Mouse (Mus musculus) forebrain, embryonic 13.5 days (tissue): ENCODE measurements around the gene Pygm. TPM values are rescaled to one million over a fixed set of nuclear protein-coding genes. Genes with fewer than 3 reads are reported as not detected.
A peak's percentile ranks its signal among the peaks of the same experiment; 100 is the strongest.

Source experiments
- ATAC-seq: fragments of 200-750 bp; cut with Nextera tagmentation; 2 replicates; pipeline ENCODE4 v1.8.0; 2017
- H3K27ac ChIP-seq: fragments of 300-500 bp; sonication (generic); 2 replicates; pipeline ENCODE4 v1.5.1; 2015; ENCODE audit warnings: inconsistent platforms, mild to moderate bottlenecking, moderate library complexity
- H3K27me3 ChIP-seq: fragments of 300-500 bp; sonication (generic); 2 replicates; pipeline ENCODE4 v1.6.1; 2015; ENCODE audit warnings: mild to moderate bottlenecking, inconsistent platforms
- H3K36me3 ChIP-seq: fragments of 300-500 bp; sonication (generic); 2 replicates; pipeline ENCODE4 v1.6.1; 2015; ENCODE audit warnings: mild to moderate bottlenecking, inconsistent platforms; ENCODE audit not compliant: poor library complexity, severe bottlenecking
- H3K4me1 ChIP-seq: fragments of 300-500 bp; sonication (generic); 2 replicates; pipeline ENCODE4 v1.6.1; 2015; ENCODE audit warnings: inconsistent platforms
- H3K4me2 ChIP-seq: fragments of 300-500 bp; sonication (generic); 2 replicates; pipeline ENCODE4 v1.6.1; 2015; ENCODE audit warnings: inconsistent platforms, mild to moderate bottlenecking, moderate library complexity
- H3K4me3 ChIP-seq: fragments of 300-500 bp; sonication (generic); 2 replicates; pipeline ENCODE4 v1.5.1; 2015; ENCODE audit warnings: mild to moderate bottlenecking, inconsistent platforms
- H3K9ac ChIP-seq: fragments of 300-500 bp; sonication (generic); 2 replicates; pipeline ENCODE4 v1.6.1; 2015; ENCODE audit warnings: mild to moderate bottlenecking, inconsistent platforms
- H3K9me3 ChIP-seq: fragments of 300-500 bp; sonication (generic); replicated peaks from 2 replicates; pipeline ENCODE4 v1.6.1; 2016; ENCODE audit warnings: inconsistent platforms
- WGBS: fragments of 180-500 bp; shearing (Covaris S2); methylation state at CpG from one replicate; pipeline ENCODE4 v1.1.7; 2015; 5-methylcytosine and 5-hydroxymethylcytosine counted together
- polyA plus RNA-seq: library from polyadenylated mRNA; unstranded; fragments of >200 nt; fragmentation: Nextera tagmentation; extraction: Ambion mirVana; gene quantifications from 2 replicates; pipeline ENCODE4 v1.2.1, GENCODE M21; 2015

Pygm gene
- polyA plus RNA-seq, 1 experiment from 2014 or later, result 2.0 TPM

DNA sequence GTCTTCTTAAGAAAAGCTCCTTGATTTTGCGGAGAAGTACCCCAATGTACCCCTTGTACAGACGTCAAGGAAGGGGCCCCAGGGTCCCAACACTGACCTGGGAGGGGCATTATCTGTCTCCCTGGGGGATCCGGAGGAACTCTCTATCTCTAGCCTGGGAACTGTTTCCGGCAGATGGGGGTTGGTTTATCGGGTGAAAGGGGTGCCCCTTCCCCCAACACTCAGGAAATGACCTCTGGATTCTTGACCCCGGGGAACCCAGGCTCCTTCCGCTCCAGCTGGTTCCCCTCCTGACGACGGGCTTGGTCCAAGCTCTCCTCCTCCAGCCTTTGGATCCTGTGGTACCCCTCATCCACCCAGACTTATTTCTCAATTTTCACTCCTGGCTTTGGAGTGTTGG, 17.8 kb downstream of the Pygm start:
- H3K4me2 ChIP-seq, result peak overlapping the region; percentile 99
- no peaks in the 10 kb centered on the region for H3K36me3 ChIP-seq
- H3K4me3 ChIP-seq, result peak overlapping the region; percentile 63; the same call in 1 of the 2 replicates
- ATAC-seq, result no peak
- 15% methylated on average over 9 of the region's 9 CpGs for WGBS
- H3K4me1 ChIP-seq, result peaks cover 37% of the 10 kb centered on the region
- H3K9me3 ChIP-seq, result no peaks in the 10 kb centered on the region
- peak overlapping the region; percentile 43; the same call in 1 of the 2 replicates for H3K9ac ChIP-seq
- no peak overlapping the region for H3K27ac ChIP-seq
- H3K27me3 ChIP-seq, result peaks cover 32% of the 10 kb centered on the region

DNA sequence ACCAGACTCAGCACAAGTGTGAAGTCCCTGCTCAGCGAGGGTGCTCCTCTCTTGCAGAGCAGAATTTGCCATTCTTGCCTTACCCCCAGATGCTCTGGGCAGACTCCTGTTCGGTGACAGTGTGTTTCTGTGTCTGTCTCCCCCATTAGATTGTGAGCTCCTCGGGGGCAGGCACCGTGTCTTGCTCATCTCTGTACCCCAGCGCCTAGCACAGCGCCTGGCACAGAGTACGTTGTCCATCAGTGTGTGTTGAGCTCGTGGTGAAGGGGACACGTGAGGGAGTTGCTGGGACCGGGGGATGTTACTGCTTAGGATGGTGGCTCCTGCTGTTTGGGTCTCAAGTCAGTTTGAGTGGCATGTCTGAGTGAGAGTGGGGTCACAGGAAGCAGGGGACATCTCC, 19.7 kb downstream of the Pygm start:
- Histone ChIP-seq H3K9ac (no peak overlapping the region), H3K9me3 (no peaks in the 10 kb centered on the region), H3K4me1 (peaks cover 29% of the 10 kb centered on the region), H3K4me2 (no peak overlapping the region), H3K36me3 (no peaks in the 10 kb centered on the region), H3K27me3 (peaks cover 29% of the 10 kb centered on the region), H3K27ac (no peak overlapping the region), H3K4me3 (no peak overlapping the region)
- no peak for ATAC-seq
- WGBS, result 87% methylated on average over 10 of the region's 10 CpGs

DNA sequence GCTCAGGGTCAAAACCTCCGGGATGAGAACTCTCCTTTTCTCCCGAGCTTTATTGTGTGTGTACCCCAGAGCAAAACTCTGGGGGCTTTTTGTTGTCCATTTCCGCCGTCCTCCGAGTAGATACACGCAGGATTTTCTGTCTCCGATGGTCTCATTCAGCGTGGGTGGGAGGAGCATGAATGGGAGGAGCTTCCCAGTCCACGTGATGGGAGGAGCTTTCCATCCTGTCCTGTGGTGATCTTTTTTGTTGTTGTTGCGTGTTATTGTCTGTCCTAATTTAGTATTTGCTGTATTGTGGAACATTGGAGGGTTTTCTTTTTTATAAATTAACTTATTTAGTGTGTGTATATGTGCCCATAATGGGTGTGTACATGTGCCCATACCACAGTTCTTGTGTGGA, 21.2 kb downstream of the Pygm start:
- peaks cover 16% of the 10 kb centered on the region for H3K4me1 ChIP-seq
- no peak overlapping the region for H3K4me3 ChIP-seq
- no peak overlapping the region for H3K9ac ChIP-seq
- H3K9me3 ChIP-seq, result no peaks in the 10 kb centered on the region
- H3K36me3 ChIP-seq, result no peaks in the 10 kb centered on the region
- peaks cover 22% of the 10 kb centered on the region for H3K27me3 ChIP-seq
- no peak overlapping the region for H3K27ac ChIP-seq
- no peak overlapping the region for H3K4me2 ChIP-seq
- no peak for ATAC-seq
- 62% methylated on average over 10 of the region's 10 CpGs for WGBS

DNA sequence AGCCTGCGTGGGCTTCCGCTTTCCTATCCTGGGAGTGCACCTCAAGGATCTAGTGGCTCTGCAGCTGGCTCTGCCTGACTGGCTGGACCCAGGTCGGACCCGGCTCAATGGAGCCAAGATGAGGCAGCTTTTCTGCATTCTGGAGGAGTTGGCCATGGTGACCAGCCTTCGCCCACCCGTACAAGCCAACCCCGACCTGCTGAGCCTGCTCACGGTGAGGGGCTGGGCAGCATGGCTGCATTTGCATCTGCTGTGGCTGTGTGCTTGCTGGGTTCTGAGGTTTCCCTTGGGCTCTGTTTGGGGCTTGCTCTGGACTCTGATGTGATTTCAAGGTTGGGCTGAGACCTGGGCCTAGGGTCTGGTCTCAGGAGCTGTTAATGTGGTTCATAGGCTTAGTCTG, 22.9 kb downstream of the Pygm start:
- no peak for ATAC-seq
- Histone ChIP-seq H3K27ac (no peak overlapping the region), H3K27me3 (peaks cover 5% of the 10 kb centered on the region), H3K9me3 (no peaks in the 10 kb centered on the region), H3K4me1 (peaks cover 3% of the 10 kb centered on the region), H3K4me2 (no peak overlapping the region), H3K9ac (no peak overlapping the region), H3K4me3 (no peak overlapping the region), H3K36me3 (no peaks in the 10 kb centered on the region)
- 89% methylated on average over 8 of the region's 8 CpGs for WGBS

DNA sequence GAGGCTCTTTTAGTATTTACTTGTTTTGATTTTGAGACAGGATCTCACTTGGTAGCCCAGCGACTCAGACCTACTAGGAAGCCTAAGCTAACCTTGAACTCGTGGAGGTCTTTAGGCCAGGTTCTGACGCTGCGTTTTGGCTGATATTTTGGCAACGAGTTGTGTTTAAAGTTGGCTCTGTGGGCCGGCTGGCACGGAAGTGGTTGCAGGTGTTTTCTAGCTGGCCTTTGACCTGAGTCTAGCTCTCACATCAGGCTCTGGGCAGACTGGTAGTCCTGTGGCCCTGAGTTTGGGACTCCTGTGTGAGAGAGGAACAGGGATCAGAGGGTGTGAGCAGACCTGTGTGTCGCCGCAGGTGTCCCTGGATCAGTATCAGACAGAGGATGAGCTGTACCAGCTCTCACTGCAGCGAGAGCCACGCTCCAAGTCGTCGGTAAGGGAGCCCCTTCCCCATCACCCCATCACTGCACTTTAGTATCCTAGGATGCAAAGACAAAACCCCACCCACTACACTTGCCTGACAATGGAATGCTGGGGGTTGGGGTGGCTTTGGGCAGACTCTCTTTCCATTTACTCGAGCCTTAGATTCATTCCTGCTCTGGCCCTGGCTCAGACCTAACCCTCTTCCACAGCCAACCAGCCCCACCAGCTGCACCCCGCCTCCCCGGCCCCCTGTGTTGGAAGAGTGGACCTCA, 23.8 kb downstream of the Pygm start:
- Histone ChIP-seq H3K4me1 (peaks cover 3% of the 10 kb centered on the region), H3K4me2 (no peak overlapping the region), H3K4me3 (no peak overlapping the region), H3K27me3 (no peaks in the 10 kb centered on the region), H3K9me3 (no peaks in the 10 kb centered on the region), H3K27ac (no peak overlapping the region), H3K36me3 (no peaks in the 10 kb centered on the region), H3K9ac (no peak overlapping the region)
- ATAC-seq, result no peak
- WGBS, result 52% methylated on average over 16 of the region's 16 CpGs

DNA sequence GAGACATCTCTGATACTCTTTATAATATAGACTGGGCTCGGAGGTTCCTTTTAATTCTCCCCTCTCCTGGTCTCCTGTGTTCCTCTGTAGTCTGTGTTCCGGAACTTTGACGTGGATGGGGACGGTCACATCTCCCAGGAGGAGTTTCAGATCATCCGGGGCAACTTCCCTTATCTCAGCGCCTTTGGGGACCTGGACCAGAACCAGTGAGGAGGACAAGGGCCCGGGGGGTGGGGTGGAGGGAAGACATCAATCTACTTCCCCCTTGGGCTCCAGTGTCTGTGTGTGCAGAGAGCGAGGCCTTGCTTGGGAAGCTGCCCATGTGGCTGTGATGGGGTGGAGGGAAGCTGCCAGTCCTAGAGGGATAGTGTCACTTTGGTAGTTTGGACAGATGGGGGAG, 24.6 kb downstream of the Pygm start:
- Histone ChIP-seq H3K9ac (no peak overlapping the region), H3K36me3 (no peaks in the 10 kb centered on the region), H3K4me2 (no peak overlapping the region), H3K27me3 (no peaks in the 10 kb centered on the region), H3K9me3 (no peaks in the 10 kb centered on the region), H3K4me1 (peaks cover 3% of the 10 kb centered on the region), H3K4me3 (no peak overlapping the region), H3K27ac (no peak overlapping the region)
- no peak for ATAC-seq
- 79% methylated on average over 8 of the region's 8 CpGs for WGBS

DNA sequence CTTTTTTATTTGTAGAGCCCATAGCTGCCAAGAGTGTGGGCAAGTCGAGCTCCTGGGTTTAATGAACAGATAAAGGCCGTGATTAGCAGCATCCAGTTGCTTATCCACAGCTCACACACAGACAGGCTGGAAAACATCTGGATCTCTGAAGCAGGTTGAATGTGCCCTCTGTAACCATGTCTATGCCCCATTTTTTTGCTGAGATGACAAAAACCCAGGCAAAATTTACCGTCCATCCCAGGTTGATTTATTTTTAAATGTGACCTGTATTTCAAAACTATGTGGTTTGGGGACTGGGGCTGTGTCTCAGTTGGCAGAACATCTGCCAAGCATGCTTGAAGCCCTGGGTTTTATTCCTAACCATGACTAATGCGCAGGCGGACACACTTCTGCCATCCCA, 25.0 kb downstream of the Pygm start:
- WGBS, result 79% methylated on average over 5 of the region's 5 CpGs

DNA sequence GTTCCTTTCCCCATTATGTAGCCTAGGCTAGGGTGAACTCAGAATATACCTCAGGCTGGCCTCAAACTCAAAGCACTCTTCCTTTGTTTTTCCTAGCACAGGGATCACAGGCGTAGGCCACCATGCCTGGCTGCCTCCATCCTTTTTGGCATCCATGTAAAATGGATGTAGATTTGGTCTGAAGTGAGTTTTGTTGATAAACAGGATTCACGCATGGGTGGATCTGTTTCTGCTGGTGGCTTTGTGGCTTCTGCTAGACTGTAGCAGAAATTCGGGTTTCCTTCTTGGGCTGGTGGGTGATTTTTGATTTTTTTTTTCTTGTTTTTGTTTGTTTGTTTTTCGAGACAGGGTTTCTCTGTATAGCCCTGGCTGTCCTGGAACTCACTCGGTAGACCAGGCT, 25.7 kb downstream of the Pygm start:
- 79% methylated on average over 5 of the region's 5 CpGs for WGBS
- no peak overlapping the region for H3K4me3 ChIP-seq

More for the DNA sequence above, 25.0 kb downstream of the Pygm start:
- no peak overlapping the region for H3K9ac ChIP-seq
- H3K4me2 ChIP-seq, result no peak overlapping the region
- H3K27ac ChIP-seq, result no peak overlapping the region
- ATAC-seq, result no peak
- no peaks in the 10 kb centered on the region for H3K27me3 ChIP-seq
- H3K4me1 ChIP-seq, result peaks cover 3% of the 10 kb centered on the region
- no peaks in the 10 kb centered on the region for H3K36me3 ChIP-seq
- H3K9me3 ChIP-seq, result no peaks in the 10 kb centered on the region
- H3K4me3 ChIP-seq, result no peak overlapping the region

DNA sequence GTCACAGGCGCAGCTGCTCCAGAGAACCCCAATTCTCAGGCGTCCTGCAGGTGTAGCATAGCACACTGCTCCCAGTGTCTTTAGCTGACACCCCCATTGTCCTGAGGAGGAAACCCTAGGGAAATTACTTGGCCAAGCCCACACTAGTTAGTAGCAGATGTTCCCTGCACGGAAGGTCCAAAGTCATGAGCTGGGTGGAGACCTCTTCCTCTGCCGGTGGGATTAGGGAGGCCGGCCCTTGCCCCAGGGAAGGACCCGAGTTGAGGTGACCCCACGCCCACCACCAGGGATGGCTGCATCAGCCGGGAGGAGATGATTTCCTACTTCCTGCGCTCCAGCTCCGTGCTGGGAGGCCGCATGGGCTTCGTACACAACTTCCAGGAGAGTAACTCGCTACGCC, 28.6 kb downstream of the Pygm start:
- H3K27ac ChIP-seq, result no peak overlapping the region
- no peak overlapping the region for H3K4me2 ChIP-seq
- H3K9me3 ChIP-seq, result no peaks in the 10 kb centered on the region
- no peak overlapping the region for H3K4me3 ChIP-seq
- no peak overlapping the region for H3K9ac ChIP-seq
- WGBS, result 75% methylated on average over 14 of the region's 14 CpGs
- no peaks in the 10 kb centered on the region for H3K36me3 ChIP-seq
- peaks cover 33% of the 10 kb centered on the region for H3K4me1 ChIP-seq
- ATAC-seq, result no peak
- no peaks in the 10 kb centered on the region for H3K27me3 ChIP-seq

More for the DNA sequence above, 25.7 kb downstream of the Pygm start:
- no peak overlapping the region for H3K9ac ChIP-seq
- H3K9me3 ChIP-seq, result no peaks in the 10 kb centered on the region
- peaks cover 4% of the 10 kb centered on the region for H3K4me1 ChIP-seq
- no peak overlapping the region for H3K4me2 ChIP-seq
- H3K27ac ChIP-seq, result no peak overlapping the region
- no peaks in the 10 kb centered on the region for H3K27me3 ChIP-seq
- no peak for ATAC-seq
- H3K36me3 ChIP-seq, result no peaks in the 10 kb centered on the region

DNA sequence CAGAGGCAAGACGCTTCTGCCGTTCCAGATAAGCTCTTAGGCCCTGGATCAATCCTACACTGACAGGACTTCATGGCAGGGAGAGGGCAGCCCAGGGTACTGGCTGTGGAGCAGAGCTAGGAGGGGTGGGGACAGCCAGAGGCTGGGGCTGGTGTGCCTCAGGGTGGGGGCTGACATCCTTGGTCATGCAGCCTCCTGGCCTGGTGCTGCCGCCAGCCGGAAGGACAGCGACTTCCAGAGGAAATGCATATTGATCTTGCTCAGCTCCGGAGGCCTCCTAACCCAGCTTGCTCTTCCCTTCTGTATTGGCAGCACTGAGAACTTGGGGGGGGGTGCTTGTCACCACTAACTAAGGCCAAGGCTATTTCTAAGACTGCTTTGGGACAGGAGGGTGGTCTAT, 31.3 kb downstream of the Pygm start:
- H3K4me3 ChIP-seq, result no peak overlapping the region
- H3K9me3 ChIP-seq, result no peaks in the 10 kb centered on the region
- no peaks in the 10 kb centered on the region for H3K36me3 ChIP-seq
- H3K9ac ChIP-seq, result peak overlapping the region; percentile 53
- peak overlapping the region; percentile 44; the same call in 1 of the 2 replicates for H3K4me2 ChIP-seq
- 51% methylated on average over 6 of the region's 6 CpGs for WGBS
- H3K27me3 ChIP-seq, result peaks cover 11% of the 10 kb centered on the region; the same call in 1 of the 2 replicates
- peak overlapping the region; percentile 88 for H3K27ac ChIP-seq
- no peak for ATAC-seq
- H3K4me1 ChIP-seq, result peaks cover 49% of the 10 kb centered on the region

DNA sequence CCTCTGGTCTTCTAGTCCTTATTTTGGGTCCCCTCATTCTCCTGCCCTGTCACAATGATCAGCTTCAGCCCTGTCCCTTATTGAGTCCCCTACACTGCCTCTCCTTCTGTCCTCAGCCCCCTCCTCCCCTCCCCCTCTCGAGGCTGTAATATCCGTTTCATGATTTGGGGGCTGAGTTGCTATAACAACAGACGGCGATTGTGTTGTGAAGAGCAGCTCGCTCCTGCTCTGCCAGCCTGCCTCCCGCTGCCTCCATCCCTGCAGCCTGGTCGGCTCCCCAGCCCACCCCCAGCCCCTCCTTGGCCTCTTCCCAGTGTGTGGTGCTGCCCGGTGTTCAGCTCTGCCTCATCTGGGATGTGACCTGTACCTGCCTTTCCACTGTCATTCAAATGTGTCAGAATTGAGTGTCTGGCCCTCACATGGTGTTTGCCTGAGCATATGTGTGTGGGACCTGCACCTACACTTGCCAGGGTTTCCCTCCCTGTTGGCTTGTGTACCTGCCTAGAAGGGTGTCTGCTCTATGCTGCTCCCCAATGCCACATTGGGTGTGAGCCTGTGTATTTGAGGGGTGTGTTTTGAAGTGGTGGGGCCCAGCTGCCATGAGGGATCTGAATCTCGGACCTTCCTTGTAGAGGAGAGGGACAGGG, 32.0 kb downstream of the Pygm start:
- Histone ChIP-seq H3K4me1 (peaks cover 53% of the 10 kb centered on the region), H3K27me3 (peaks cover 17% of the 10 kb centered on the region), H3K27ac (peak overlapping the region; percentile 88), H3K36me3 (no peaks in the 10 kb centered on the region), H3K4me3 (no peak overlapping the region), H3K9ac (peak overlapping the region; percentile 53), H3K9me3 (no peaks in the 10 kb centered on the region), H3K4me2 (peak overlapping the region; percentile 44)
- peak; percentile 50 for ATAC-seq
- 4% methylated on average over 9 of the region's 9 CpGs for WGBS

DNA sequence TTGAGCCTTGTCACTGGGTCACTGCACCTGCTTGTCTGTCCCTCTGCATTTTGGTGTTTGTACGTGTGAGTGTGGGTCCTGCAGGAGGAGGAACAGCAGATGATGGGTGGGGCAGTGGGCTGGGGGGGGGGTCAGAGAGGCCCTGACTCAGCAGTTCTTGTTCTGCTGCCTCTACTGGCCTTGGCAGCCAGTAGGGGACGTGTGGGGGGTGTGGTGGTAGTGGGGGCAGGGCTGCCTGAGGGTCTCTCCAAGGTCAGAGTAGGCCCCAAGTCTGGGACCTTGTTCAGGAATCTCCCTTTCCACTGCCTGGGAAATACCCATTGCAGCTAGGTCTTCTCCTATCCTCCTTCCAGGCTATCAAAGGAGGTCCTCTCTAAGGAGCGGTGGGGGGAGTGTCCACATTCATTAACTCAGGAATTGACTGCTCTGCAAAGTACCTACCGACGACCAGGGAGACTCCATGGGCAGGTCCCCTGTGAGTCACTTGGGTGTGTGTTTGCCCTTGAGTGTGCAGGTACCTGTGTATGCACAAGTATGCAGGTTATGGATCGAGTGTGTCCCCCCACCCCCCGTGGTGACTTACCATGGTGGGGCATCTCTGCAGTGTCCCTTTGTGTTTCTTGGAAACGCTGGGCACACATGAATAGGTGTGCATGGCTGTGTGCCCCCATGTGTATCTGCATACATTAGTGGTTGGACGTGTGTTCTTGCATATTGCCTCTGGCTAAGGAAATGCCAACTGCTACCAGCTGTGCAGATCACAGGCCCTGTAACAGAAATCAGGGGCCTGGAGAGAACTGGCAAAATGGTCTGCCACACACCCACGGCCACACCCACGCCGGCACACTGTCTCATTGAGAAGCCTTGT, 32.9 kb downstream of the Pygm start:
- Histone ChIP-seq H3K27ac (peak overlapping the region; percentile 88), H3K27me3 (peaks cover 17% of the 10 kb centered on the region), H3K9ac (peak overlapping the region; percentile 65; the same call in 1 of the 2 replicates), H3K9me3 (no peaks in the 10 kb centered on the region), H3K4me3 (no peak overlapping the region), H3K36me3 (no peaks in the 10 kb centered on the region), H3K4me1 (peaks cover 62% of the 10 kb centered on the region), H3K4me2 (peak overlapping the region; percentile 80)
- no peak for ATAC-seq
- WGBS, result 68% methylated on average over 12 of the region's 12 CpGs
